Mouse (Mus musculus) 3T3-L1 (cell line): ENCODE measurements around the gene Ptpa.

ENCODE experiments used
- DNase-seq: peaks from one replicate; pipeline ENCODE4 v3.0.0-alpha.2; 2015; ENCODE audit warnings: low read depth, low spot score

Ptpa gene

DNA sequence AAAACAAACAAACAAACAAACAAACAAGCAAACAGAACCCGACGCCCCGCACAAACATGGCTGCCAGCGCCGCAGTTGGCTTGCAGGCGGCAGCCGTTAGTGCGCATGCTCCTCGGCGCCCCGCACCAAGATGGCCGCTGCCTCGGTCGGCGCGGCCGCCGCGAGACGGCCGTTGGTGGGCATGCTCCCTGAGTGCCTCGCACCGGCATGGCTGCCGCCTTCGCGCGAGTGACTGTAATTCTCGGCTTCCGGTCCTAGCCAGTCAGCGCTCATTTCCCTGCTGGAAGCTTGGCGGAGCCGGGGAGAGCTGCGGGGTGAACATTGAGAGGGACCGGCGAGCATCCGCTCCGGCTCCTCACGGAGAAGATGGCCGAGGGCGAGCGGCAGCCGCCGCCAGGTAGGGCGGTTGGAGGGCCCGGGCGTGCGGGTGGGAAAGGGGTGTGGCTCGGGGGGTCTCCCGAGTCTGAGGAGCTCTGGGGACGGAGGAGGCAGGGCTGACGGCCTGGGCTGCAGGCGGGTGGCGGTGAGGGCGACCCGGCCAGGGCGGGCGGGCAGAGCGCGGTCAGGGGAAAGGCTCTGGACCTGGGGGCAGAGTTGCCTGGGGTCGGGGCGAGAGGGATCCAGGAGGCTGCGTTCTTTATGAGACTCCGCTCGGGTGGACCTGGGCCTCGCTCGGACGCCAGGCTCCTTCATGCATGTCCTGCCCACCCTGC, at the start of gene Ptpa:
Gene Ptpa, plus strand, starts transcription at position 104 of the 713 bp plus-strand sequence.
- DNase-seq = peak; percentile 85

DNA sequence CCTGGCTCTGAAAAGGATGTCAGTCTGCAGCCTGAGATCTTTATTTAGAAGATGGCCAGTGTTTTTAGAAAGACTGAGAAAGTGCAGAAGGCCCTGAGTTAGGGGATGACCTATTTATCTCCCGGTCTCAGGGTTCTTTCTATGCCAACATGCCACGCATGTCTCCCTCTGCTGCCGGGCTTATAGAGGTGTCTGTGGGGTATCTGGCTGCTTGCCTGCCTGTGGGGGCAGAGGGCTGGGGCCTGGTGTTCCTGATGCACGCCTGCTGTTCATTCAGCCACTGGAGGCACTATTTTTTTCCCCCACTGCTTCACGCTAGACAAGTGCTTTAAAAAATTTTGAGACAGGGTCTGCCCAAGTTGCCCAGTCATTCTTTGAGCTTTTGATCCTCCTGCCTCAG, 49.6 kb upstream of the Ptpa start:
- DNase-seq = no peak

DNA sequence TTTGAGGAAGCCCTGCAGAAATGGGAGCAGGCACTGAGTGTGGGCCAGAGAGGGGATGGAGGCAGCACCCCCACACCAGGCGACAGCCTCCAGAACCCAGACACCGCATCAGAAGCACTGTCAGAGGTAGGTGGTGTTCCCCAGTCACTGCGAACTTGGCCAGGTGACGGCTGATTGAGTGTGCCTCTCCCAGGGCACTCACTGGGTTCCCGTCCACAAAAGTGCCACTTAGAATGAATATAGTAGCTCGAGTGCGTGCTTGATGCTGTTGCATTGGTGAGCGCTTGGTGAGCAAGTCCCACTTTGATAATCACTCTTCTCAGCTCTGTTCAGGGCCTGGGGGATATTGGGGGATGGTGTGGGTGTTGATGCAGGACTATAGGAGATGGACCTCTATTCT, 44.3 kb upstream of the Ptpa start:
- DNase-seq = no peak

DNA sequence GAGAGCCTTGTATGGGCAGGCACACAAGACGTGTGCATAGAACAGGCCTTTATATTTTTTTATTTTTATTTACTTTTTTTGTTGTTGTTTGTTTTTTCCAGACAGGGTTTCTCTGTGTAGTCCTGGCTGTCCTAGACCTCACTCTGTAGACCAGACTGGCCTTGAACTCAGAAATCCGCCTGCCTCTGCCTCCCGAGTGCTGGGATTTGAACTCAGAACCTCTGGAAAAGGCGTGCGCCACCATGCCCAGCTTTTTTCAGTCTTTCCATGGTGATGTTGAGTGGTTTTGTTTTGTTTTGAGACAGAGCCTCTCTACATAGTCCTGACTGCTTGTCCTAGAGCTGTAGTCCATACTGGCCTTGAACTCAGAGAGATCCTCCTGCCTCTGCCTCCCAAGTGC, 43.1 kb upstream of the Ptpa start:
- no peak for DNase-seq

DNA sequence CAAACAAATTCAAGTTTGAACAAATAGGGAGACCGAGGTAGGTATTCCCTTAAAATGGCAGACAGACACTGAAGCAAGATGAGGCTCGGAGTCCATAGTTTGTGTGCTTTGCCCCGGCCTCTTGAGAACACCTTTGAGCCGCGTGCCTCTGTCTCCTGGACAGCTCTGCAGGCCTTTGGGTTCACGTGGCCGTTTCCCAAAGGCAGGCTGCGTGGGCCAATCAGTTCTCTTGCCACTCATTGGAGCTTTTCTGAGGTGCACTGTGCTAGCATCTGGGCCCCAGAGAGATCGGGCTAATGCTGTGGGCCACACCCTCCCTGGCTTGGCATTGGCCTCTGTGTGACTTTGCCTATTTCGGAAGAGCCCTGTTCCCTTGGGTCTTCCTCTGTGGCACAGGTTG, 39.9 kb upstream of the Ptpa start:
- DNase-seq = no peak

DNA sequence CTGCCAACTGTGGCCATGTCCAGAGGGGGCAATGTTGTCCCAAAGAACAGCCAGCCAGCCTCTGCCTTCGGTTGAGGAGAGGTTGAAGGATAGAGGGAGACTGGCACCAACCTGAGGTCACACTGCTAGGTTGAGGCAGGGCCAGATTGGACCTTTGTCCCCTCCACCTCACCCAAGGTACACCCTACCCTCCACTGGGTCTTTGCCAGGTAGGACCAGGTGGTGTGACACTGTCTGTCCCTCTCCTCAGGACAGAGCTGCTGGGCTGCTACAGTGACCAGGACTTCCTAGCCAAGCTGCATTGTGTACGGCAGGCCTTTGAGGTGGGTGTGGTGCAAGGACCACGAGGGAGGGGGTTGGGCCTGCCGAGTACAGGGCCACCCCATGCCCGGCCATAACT, 38.1 kb upstream of the Ptpa start:
- no peak for DNase-seq

DNA sequence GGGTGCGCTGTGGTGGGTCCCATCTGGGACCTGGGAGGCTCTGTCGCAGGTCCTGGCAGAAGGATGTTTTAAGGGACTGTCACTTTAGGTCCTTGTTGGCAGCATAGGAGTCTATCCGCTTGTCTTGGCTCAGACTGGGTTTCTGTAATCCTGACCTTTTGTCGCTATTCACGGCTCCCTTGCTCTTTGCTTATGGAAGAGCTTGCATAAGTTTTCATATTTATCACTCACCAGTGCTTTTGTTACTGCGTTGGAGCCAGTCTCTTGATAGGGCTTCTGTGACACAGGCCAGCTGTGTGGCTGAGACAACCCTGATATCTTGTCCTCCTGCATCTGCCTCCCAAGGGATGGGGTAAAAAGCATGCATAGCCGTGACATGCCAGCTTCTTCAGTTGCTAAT, 36.5 kb upstream of the Ptpa start:
- no peak for DNase-seq

DNA sequence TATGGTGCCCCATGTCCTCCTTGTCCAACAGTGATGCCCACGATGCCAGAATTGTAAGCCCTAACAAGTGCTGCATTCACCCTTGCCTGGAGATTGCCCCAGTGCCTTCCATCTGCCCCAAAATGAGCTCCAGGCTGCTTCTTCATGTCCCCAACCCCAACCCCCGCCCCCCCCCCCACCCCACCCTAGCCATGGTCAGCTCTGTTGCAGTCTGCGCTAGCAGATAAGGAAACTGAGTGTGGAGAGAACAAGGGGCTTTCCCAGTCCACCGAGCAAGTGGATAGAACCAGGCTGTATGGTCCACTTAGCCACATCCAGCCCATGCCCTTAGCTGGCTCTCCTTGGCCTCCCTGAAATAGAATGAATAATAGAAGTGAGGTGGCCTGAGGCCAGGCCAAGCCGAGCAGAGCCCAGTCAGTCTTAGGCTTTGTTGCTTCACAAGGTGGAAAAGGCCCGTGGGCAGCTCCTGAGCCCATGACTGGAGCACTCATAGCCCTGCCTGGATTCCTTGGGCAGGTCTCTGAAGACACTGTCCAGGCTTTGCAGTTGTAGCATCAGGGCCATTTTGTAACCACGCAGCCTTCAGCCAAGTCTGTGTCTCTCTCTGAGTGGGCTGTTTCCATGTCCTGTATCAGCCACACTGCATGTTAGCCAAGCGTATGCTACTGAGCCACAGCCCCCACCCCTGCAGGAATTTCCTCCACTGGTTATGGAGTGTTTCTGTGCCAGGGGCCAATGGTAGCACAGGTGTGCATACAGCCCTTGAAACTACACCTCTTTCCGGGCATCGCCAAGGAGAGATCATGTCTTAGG, 35.1 kb upstream of the Ptpa start:
- DNase-seq = no peak

DNA sequence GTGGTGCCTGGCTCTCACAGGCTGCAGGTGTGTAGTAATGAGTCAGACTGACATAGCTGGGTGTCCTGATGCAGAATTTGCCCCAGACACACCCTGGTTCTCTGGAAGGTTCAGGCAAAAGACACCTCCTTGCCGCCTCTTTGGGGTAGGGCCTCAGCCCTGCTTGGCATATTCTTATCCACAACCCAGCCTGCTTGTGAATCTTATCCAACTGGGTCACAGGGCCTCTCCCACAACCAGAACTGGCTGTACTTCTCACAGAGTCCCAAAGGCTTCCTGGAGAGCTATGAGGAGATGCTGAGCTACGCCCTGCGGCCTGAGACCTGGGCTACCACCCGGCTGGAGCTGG, 34.5 kb upstream of the Ptpa start:
- DNase-seq = no peak

DNA sequence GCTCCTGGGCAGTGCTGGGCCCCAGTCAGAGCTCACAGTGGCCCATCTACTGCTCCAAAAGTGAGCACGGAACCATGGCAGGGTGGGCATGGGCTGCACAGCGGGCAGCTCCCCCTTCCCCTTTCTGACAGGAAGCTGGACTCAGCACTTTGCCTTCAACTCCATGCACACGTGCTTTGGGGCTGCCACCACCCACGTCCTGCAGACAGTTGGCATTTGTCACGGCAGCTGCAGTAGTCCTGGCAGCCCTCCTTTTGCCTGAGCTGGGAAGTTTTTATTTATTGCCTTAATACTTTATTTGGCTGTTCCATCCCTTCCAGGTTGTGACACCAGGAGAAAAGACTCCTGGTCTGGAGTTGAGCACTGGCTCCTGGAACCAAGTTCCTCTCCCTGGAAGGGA, 31.0 kb upstream of the Ptpa start:
- DNase-seq = no peak

DNA sequence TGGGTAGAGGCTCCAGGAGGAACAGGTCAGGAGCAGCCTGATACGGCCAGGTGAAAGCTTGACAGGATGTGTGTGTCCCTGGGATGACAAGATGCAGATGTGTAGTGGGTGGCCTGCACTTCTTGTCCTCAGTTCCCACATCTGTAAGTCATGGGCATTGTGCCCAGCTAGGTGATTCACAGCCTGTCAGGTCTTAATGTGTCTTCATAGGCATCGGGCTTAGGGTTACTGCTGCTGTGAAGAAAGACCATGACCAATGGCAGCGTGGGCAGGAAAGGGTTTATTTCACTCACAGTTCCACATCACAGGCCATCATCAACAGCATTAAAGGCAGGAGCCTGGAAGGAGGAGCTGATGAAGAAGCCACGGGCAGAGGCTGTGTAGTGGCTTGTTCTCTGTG, 30.2 kb upstream of the Ptpa start:
- peak; percentile 57 for DNase-seq

DNA sequence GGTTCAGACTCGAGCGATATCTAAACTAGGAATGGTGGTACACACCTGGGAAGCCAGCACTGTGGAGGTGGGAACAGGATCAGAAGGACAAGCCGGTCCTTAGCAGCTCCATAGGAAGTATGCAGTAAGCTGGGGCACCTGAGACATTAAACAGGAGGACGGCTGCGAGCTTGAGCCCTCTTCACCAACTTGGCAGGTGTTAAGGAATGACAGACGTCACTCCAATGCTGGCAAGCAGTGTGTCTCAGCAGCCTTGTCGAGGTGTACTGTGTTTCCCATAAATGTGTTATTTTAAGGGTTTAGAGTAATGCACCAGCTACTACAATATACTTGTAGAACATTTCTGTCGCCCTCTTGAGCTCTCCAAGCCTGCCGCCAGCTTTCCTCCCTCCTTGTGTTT, 28.9 kb upstream of the Ptpa start:
- no peak for DNase-seq

DNA sequence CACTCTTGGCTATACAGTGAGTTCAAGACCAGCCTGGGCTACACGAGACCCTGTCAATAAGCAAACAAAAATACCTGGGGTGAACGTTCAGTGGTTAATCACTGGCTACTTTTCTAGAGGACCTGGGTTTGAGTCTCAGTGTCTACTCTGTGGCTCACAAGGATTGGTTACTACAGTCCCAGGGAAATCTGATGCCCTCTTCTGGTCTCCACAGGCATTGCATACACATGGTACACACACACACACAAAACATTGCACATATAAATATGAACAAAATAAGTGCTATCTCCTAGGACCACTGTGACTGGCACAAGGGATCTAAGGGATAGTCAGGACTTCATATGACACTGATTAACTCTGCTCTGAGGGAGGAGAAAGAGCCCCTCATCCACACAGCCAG, 26.8 kb upstream of the Ptpa start:
- DNase-seq = no peak

DNA sequence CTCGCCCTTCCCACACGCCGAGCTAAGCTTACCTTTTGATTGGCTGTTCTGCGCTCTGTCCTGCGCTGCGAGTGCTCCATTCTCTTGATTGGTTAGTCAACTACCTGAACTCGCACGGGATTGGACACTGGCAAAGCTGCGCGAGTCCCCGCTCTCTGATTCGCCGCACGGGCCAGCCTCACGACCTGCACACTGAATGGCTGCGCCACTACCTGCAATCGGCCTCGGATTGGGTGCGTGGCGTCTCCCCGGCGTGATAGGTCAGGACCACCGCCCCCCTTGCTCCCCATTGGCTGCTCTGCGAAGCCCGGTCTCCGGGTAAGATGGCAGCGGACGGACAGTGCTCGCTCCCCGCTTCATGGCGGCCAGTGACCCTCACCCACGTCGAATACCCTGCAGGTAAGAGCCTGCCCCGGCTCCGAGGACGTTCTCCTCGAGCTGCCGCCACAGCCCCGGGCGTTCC, 23.7 kb upstream of the Ptpa start, which contains the start of gene Dolpp1:
Gene Dolpp1, plus strand, starts transcription at position 141 of the 463 bp plus-strand sequence.
- DNase-seq = peak; percentile 98

DNA sequence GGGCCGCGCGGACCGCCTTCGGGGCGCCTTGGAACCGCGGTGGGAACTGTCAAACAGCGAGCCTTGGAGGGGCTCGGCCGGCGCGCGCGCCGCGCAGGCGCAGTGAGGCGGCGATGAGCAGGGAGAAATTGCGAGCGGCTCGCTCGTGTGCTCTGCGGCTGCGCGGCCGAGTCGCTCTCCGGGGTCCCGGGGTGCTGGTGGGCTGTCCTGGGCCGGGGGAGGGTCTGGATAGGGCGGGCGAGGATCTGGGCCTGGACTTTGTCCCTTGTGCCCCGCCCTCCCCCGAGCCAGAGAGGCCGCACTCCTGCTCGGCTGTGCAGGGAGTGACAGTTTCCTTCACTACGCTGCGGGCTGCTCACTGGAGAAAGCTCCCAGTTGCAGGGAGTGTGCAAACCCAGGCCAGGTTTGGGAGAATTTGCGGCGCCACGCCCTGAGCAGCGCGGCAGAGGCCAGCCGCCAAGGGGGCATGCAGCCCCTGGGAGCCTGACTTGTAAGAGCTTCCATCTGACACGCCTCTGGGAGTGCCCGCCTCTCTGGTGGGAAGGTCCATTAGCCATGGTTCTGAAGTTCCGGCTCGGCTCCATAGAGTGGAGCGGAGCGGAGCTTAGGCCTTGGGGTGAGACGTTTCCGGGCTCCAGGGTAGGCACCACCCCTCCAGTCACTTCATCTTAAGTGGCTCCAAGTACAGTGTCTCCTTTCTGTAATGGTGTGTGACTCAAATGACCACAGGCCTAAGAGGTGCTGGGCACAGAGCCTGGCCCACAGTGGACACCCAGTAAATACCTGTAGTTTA, 23.1 kb upstream of the Ptpa start:
- peak; percentile 87 for DNase-seq

DNA sequence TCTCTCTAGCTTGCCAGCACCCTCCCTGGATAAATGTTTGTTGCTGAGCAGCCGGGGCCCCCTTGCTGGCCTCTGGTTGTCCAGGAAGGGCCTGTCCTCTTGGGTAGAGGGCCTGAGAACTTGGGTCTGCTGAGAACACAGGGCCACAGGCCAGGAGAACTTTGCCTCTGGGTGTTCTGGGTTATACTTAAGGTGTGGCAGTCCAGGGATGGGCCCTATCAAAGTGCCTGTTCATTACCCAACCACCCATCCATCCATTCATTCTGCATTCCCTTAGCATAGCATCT, 22.5 kb upstream of the Ptpa start:
- no peak for DNase-seq

DNA sequence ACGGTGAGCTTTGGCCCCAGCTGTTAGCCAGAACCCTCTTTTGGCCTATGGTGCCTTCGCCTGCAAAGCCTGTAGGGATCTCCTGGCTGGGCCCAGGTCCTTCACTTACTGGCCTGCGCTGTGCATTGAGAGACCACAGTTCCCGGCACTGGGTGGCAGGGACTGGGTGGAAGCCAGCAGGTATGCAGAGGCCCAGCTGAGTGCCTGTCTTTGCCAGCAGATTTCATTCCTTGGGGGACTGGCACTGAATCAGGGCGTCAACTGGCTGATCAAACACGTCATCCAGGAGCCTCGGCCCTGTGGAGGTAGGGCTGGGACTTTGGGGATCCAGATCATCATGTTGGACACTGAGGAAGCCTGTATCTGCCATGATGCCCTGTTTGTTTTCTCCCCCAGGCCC, 20.1 kb upstream of the Ptpa start:
- DNase-seq = no peak

DNA sequence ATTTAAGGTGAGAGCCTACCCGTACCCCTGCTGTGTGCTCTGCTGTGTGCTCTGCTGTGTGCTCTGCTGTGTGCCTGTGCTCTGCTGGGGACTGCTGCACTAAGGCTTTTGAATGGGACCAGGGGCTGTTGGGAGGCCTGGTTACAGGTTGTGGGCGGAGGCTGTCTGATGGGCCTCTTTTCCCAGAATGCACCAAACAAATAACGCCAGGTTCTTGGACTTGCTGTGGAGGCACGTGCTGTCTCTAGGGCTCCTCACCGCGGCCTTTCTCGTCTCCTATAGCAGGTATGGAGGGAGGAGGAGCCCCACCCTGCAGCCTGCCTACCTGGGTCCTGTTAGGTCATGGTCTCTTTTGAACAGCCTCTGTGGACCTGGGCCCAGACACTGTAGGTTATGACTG, 19.6 kb upstream of the Ptpa start:
- DNase-seq = no peak

DNA sequence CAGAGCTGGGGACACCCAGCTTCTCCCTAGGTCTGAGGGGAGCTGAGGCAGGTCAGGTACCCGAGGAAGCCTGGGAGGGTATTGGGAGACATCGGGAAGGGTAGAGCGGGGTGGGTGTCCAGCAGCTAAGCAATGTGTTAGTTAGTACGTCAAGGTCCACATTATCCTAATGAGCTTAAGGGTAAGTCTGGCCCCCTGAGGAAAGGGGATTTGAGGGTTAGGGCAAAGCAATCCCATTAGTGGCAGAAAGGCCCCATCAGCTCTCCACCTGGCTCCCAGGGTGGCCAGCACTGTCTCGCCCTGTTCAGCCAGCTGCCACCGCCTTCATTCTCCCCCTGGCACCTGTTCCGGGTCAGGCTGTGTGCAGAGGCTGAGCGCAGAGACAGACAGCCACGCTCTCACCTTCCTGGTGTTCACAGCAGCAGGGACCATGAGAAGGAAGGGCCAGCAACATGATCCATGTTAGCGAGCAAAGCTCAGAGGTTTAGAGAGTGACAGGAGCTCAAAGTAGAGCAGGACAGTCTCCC, 17.8 kb upstream of the Ptpa start:
- DNase-seq = no peak

DNA sequence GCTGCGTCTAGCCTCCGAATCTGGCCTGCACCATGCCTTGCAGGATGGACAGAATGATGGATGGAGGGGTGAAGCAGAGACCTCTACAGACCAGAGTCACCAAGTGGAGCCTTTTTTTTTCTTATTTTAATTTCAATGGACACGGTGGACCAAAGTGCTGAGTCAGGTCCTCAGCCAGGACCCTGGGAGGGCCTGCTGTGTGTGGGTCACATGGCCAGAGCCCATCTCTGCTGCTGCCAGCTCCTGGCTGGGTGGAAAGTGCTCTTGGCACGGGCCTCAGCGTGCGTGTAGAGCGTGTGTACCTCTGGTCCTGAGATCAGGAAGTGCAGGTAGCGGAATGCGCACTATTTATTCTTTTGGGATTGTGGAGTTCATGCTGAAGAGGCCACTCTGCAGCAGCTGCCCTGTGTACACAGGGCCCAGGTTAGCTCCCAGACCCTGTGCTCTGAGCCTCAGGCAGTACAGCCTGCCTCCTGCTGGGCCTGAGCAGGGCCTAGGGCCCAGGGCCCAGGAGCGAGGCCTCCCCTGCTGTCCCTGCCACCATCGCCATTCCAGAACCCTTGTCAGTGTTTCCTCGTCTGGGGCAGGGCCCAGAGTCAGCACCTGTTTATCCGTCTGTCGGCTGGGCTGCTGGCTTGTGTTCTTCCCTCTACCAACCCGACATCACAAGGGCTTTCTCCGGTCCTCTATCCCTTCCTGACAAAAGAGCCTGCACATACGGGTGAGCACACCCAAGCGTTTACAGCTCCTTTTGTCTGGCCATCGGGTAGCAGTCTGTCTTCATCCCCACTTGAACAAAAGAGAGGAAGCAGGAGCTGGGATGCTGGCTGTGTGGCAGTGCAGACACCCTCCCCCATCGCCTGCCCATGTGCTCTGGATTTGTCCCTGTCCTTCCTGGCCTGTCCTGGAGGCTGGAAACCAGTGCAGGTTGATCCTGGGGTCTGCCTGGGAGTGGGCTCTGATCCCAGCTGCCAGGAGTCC, 16.4 kb upstream of the Ptpa start:
- DNase-seq = no peak

DNA sequence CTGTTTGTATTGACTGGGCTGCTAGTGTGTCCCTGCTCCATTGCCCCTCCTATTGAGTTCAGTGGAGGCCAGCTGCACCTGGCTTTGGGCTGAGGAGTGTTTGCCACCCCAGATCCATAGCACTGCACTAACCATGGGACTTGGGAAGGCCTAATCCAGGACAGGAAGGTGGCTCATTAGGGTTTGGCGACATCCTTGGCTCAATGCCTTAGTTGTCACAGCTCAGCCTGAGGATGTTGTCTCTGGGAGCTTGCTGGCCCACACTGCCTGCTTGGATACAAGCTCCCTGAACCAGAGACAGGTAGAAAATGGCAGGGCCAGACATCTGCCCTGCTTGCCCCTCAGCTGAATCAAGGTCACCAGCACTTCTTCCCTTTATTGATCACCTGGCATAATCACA, 14.3 kb upstream of the Ptpa start:
- no peak for DNase-seq
